Mouse (Mus musculus) cerebellum, adult 2 months (tissue): ENCODE measurements around the gene Upp1.

ENCODE experiments used
- CTCF ChIP-seq: fragments of 200-500 bp; IDR thresholded peaks from 2 replicates; pipeline ENCODE4 v1.5.1; 2011; ENCODE audit warnings: low read depth, mild to moderate bottlenecking, control low read depth, low read length, moderate library complexity, borderline replicate concordance; ENCODE audit not compliant: insufficient read depth
- POLR2A ChIP-seq: fragments of 200-500 bp; IDR thresholded peaks from 2 replicates; pipeline ENCODE4 v1.6.1; 2011; ENCODE audit warnings: low read length, control low read depth, borderline replicate concordance; ENCODE audit not compliant: insufficient read depth

GRCm38 (mm10) chr11:9167331-9167730 lies 49.4 kb downstream of the Upp1 start:
- TF ChIP-seq POLR2A, result no peak
- no peak for TF ChIP-seq CTCF
